Mouse (Mus musculus) embryonic facial prominence, embryonic 11.5 days (tissue): ENCODE data around the gene Ext2. TPM values are rescaled to one million over a fixed set of nuclear protein-coding genes. Genes with fewer than 3 reads are reported as not detected.

Experiments
- ATAC-seq: fragments of 200-750 bp; cut with Nextera tagmentation; replicated peaks from 2 replicates; pipeline ENCODE4 v1.8.0; 2017; ENCODE audit warnings: low read depth; ENCODE audit not compliant: insufficient number of reproducible peaks, low FRiP score, low TSS enrichment
- DNase-seq: peaks from one replicate; pipeline ENCODE4 v3.0.0-alpha.2; 2015; ENCODE audit warnings: low spot score
- H3K27ac ChIP-seq: fragments of 300-500 bp; sonication (generic); replicated peaks from 2 replicates; pipeline ENCODE4 v1.5.1; 2014; ENCODE audit warnings: mild to moderate bottlenecking, low read depth, low read length, control low read depth
- H3K27me3 ChIP-seq: fragments of 300-500 bp; sonication (generic); 2 replicates; pipeline ENCODE4 v1.6.1; 2014; ENCODE audit warnings: mild to moderate bottlenecking, low read length, moderate library complexity, mixed read lengths; ENCODE audit not compliant: control insufficient read depth, insufficient read depth
- H3K36me3 ChIP-seq: fragments of 300-500 bp; sonication (generic); replicated peaks from 2 replicates; pipeline ENCODE4 v1.6.1; 2014; ENCODE audit warnings: low read depth, mild to moderate bottlenecking, low read length, moderate library complexity, mixed read lengths; ENCODE audit not compliant: control insufficient read depth, insufficient read depth
- H3K4me1 ChIP-seq: fragments of 300-500 bp; sonication (generic); 2 replicates; pipeline ENCODE4 v1.6.1; 2014; ENCODE audit warnings: low read length, mixed read lengths; ENCODE audit not compliant: control insufficient read depth, insufficient read depth
- H3K4me2 ChIP-seq: fragments of 300-500 bp; sonication (generic); 2 replicates; pipeline ENCODE4 v1.6.1; 2014; ENCODE audit warnings: low read depth, mild to moderate bottlenecking, control low read depth, low read length, moderate library complexity
- H3K4me3 ChIP-seq: fragments of 300-500 bp; sonication (generic); 2 replicates; pipeline ENCODE4 v1.5.1; 2014; ENCODE audit warnings: low read depth, low read length, control low read depth
- H3K9ac ChIP-seq: fragments of 300-500 bp; sonication (generic); replicated peaks from 2 replicates; pipeline ENCODE4 v1.6.1; 2014; ENCODE audit warnings: mild to moderate bottlenecking, control low read depth, low read length
- H3K9me3 ChIP-seq: fragments of 300-500 bp; sonication (generic); replicated peaks from 2 replicates; pipeline ENCODE4 v1.6.1; 2016; ENCODE audit warnings: mild to moderate bottlenecking, low read length, inconsistent platforms, mixed read lengths; ENCODE audit not compliant: control insufficient read depth
- WGBS: fragments of 180-500 bp; shearing (Covaris S2); extraction: QIAGEN DNeasy Blood & Tissue Kit; methylation state at CpG from one replicate; pipeline ENCODE4 v1.1.7; 2014; 5-methylcytosine and 5-hydroxymethylcytosine counted together
- polyA plus RNA-seq: library from polyadenylated mRNA; unstranded; fragments of >200 nt; fragmentation: Nextera tagmentation; extraction: Ambion mirVana; gene quantifications from 2 replicates; pipeline ENCODE4 v1.2.1, GENCODE M21; 2014

Gene Ext2
- polyA plus RNA-seq, 1 experiment from 2014 or later = 70.1 TPM

DNA sequence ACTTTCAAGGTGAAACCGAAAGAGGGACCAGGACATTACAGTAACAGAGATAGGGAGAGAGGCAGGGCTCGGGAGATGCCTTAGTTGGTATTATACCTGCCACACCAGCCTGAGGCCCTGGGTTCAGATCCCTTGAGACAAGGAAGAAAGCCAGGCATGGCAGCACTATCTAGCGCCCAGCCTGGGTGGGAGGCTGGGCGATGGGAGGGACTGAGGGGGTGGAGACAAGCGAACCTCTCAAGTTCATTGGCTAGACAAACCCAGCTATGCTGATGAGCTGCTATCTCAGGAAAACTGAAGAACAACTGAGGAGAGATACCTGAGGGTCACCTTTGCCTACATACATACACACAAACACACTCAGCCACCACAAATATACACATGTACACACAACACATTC, 17.3 kb downstream of the Ext2 start:
- H3K9ac ChIP-seq = no peak overlapping the region
- no peaks in the 10 kb centered on the region for H3K4me1 ChIP-seq
- H3K4me3 ChIP-seq = no peak overlapping the region
- H3K4me2 ChIP-seq = no peak overlapping the region
- H3K36me3 ChIP-seq = peaks cover 7% of the 10 kb centered on the region; the same call in 1 of the 2 replicates
- no peak overlapping the region for H3K27ac ChIP-seq
- H3K9me3 ChIP-seq = no peaks in the 10 kb centered on the region
- 72% methylated on average over 5 of the region's 5 CpGs for WGBS
- H3K27me3 ChIP-seq = no peaks in the 10 kb centered on the region
- ATAC-seq = no peak
- DNase-seq = no peak

DNA sequence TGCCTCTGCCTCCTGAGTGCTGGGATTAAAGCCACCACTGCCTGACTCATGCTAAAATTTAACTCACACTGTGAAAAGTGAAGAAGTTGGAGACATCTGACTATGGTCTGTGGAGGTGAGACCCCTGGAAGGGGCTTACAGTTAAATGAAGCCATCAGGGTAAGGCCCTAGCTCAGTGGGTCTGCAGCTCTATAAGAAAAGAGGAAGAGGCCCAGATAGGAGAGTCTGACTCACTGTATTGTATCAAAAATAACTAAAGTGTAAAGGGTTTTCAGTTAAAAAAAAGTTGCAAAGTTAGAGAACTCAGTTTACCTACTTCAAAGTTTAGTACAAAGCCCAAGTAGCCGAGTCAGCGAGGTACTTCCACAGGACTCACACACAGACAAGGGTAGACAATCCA, 19.4 kb downstream of the Ext2 start:
- Histone ChIP-seq H3K4me1 (no peaks in the 10 kb centered on the region), H3K27me3 (no peaks in the 10 kb centered on the region), H3K4me3 (no peak overlapping the region), H3K36me3 (peaks cover 7% of the 10 kb centered on the region; the same call in 1 of the 2 replicates), H3K4me2 (no peak overlapping the region), H3K27ac (no peak overlapping the region), H3K9me3 (no peaks in the 10 kb centered on the region), H3K9ac (no peak overlapping the region)
- DNase-seq = no peak
- no peak for ATAC-seq
- 94% methylated on average over 2 of the region's 2 CpGs for WGBS

GRCm38 (mm10) chr2:93801097-93801496, 21.3 kb downstream of the Ext2 start:
- 76% methylated on average over 7 of the region's 7 CpGs for WGBS
- no peak for ATAC-seq
- Histone ChIP-seq H3K4me1 (no peaks in the 10 kb centered on the region), H3K27me3 (no peaks in the 10 kb centered on the region), H3K36me3 (peaks cover 7% of the 10 kb centered on the region; the same call in 1 of the 2 replicates), H3K9me3 (no peaks in the 10 kb centered on the region), H3K9ac (no peak overlapping the region), H3K4me3 (no peak overlapping the region), H3K27ac (no peak overlapping the region), H3K4me2 (no peak overlapping the region)
- DNase-seq = no peak

GRCm38 (mm10) chr2:93797162-93797795, 25.1 kb downstream of the Ext2 start:
- H3K9ac ChIP-seq = no peak overlapping the region
- H3K4me1 ChIP-seq = no peaks in the 10 kb centered on the region
- no peaks in the 10 kb centered on the region for H3K9me3 ChIP-seq
- ATAC-seq (no peak), DNase-seq (no peak)
- H3K36me3 ChIP-seq = no peaks in the 10 kb centered on the region; the same call in 1 of the 2 replicates
- no peak overlapping the region for H3K4me2 ChIP-seq
- 75% methylated on average over 19 of the region's 19 CpGs for WGBS
- H3K27ac ChIP-seq = no peak overlapping the region
- H3K27me3 ChIP-seq = no peaks in the 10 kb centered on the region
- no peak overlapping the region for H3K4me3 ChIP-seq

GRCm38 (mm10) chr2:93794375-93794774, 28.0 kb downstream of the Ext2 start:
- H3K9me3 ChIP-seq = no peaks in the 10 kb centered on the region
- DNase-seq (no peak), ATAC-seq (no peak)
- H3K4me1 ChIP-seq = no peaks in the 10 kb centered on the region
- no peaks in the 10 kb centered on the region for H3K27me3 ChIP-seq
- 84% methylated on average over 5 of the region's 5 CpGs for WGBS
- no peaks in the 10 kb centered on the region; the same call in 1 of the 2 replicates for H3K36me3 ChIP-seq
- no peak overlapping the region for H3K27ac ChIP-seq
- no peak overlapping the region for H3K9ac ChIP-seq
- H3K4me3 ChIP-seq = no peak overlapping the region
- no peak overlapping the region for H3K4me2 ChIP-seq

DNA sequence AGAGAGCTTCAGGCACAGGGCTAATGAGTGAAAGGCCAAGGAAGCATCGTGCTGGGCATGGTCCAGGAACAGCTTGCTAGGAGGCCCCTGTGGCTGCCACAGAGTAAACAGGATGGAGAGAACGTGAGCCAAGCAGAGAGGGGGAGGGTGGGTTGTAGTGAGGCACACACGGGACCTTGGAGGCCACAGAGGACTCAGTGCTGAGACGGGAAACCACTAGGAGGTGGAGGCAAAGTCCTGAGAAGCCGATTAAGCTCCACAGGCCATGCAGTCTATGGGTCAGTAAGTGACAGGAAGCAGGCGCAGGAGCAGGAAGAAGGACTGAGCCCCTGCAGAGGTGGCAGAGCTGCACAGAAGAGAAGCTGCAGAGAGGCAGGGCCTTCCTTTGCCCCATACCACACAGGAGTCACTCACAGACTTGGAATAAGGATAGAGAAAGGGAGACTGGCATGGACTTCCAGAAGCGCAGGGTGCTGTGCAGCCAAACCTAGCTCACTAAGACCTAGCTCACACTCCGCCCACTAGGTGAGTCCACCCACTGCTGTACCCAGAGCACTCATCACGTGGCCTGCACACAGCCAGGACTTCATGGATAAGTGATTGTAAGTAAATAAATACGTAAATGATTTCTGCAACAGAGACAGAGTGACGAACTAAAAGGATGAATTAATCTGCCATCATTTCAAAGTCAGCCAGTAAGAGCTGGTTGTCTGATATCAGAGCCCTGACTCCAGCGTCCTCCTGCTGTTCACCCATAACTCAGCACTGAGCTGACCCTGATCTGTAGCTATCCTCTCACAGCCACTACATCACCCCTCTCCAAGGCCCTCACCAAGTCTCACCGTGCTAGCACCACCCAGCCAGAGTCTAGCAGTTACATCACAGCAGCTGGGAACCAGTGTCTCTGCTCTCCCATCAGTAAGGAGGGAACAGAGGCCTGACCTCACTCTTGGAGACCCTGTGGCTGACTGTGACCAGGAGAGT, 30.6 kb downstream of the Ext2 start:
- Histone ChIP-seq H3K4me1 (no peaks in the 10 kb centered on the region), H3K36me3 (no peaks in the 10 kb centered on the region; the same call in 1 of the 2 replicates)
- WGBS = 50% methylated on average over 13 of the region's 13 CpGs

DNA sequence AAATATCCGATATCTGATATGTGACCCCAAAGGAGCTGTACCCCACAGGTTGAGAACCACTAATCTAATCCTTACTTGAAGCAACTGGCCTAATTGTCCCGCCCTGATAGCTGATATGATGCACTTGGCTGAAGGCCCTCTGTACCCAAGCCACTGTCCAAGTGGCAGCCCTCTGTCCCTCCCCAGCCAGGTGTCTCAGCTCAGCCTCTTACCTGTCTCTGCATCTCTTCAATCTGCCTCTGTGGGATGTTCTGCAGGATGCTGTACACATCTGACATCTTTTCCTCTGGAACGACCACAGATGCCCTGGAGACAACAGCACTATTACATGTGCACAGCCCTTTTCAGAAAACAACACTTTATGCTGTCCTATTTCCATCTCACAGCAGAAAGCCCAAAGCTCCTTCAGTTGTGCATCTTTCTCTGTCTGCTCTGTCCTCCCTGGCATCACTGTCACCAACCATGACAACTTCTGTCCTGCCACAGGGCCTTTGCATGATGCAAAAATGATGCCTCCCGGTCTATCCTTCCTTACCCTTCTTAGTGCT, 31.5 kb downstream of the Ext2 start:
- Histone ChIP-seq H3K27ac (no peak overlapping the region), H3K4me3 (no peak overlapping the region), H3K9ac (no peak overlapping the region), H3K9me3 (no peaks in the 10 kb centered on the region), H3K36me3 (no peaks in the 10 kb centered on the region; the same call in 1 of the 2 replicates), H3K4me2 (no peak overlapping the region), H3K4me1 (no peaks in the 10 kb centered on the region; the same call in 1 of the 2 replicates), H3K27me3 (no peaks in the 10 kb centered on the region)
- no peak for DNase-seq
- ATAC-seq = no peak
- WGBS = 83% methylated on average over 4 of the region's 4 CpGs

More for the DNA sequence above, 30.6 kb downstream of the Ext2 start:
- ATAC-seq (0 out of 2 replicates have a peak, but pooled peaks have one; percentile 24), DNase-seq (no peak)
- H3K27me3 ChIP-seq = no peaks in the 10 kb centered on the region
- H3K9me3 ChIP-seq = no peaks in the 10 kb centered on the region
- no peak overlapping the region for H3K4me3 ChIP-seq
- H3K9ac ChIP-seq = no peak overlapping the region
- no peak overlapping the region for H3K27ac ChIP-seq
- H3K4me2 ChIP-seq = no peak overlapping the region
